Mouse (Mus musculus): ENCODE measurements around the gene Olfr390. TPM values are rescaled to one million over a fixed set of nuclear protein-coding genes. Genes with fewer than 3 reads are reported as not detected.

Olfr390 gene
- not detected in 2 replicates for polyA plus RNA-seq (2015; fragmentation: Nextera tagmentation; extraction: Ambion mirVana)

DNA sequence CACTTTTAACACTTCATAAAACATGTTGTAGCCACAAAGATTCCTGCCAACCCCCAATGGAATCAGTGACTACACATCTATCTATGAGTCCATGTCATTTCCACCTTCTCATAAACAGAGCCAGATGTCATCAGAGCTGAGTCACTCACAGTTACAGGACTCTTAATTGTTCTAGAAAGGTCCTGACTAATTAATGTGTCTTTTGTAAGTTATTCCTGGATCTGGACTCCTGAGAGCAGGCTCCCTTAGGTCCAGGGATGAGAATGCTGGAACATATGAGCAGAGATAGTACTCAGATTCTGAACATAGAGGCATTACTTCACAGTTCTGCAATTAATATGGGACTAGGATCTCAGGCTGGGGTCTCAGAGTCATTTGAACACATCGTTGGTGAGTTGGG lies at the start of gene Olfr390:
Gene Olfr390, plus strand, starts transcription at position 301 of the 400 bp plus-strand sequence.
- 78% methylated on average over 1 of the region's 1 CpGs for WGBS
- Histone ChIP-seq H3K27me3 (replicated peaks; ENCODE audit: control insufficient read depth, insufficient read depth, low read length) (no peaks in the 10 kb centered on the region), H3K9me3 (ENCODE audit: control insufficient read depth, low read length) (0 out of 2 replicates have a peak, but pooled peaks cover 2% of the 10 kb centered on the region), H3K27ac (ENCODE audit: low read length) (no peak within 1 kb of the TSS), H3K4me2 (ENCODE audit: low read length) (no peak within 1 kb of the TSS), H3K9ac (replicated peaks; ENCODE audit: low read depth, low read length) (no peak within 1 kb of the TSS), H3K36me3 (ENCODE audit: control insufficient read depth, insufficient read depth) (no peaks in the 10 kb centered on the region), H3K4me1 (replicated peaks; ENCODE audit: control insufficient read depth, insufficient read depth, low read length) (no peaks in the 10 kb centered on the region), H3K4me3 (replicated peaks; ENCODE audit: low read length) (no peak within 1 kb of the TSS)
- no peak for ATAC-seq

- no peak for ATAC-seq
- H3K4me3 ChIP-seq (replicated peaks; ENCODE audit: low read length): no peak overlapping the region
- H3K36me3 ChIP-seq (ENCODE audit: control insufficient read depth, insufficient read depth): no peaks in the 10 kb centered on the region
- H3K9ac ChIP-seq (replicated peaks; ENCODE audit: low read depth, low read length): no peak overlapping the region
- no peaks in the 10 kb centered on the region for H3K27me3 ChIP-seq (replicated peaks; ENCODE audit: control insufficient read depth, insufficient read depth, low read length)
- H3K4me2 ChIP-seq (ENCODE audit: low read length): no peak overlapping the region
- H3K27ac ChIP-seq (ENCODE audit: low read length): no peak overlapping the region
- H3K9me3 ChIP-seq (ENCODE audit: control insufficient read depth, low read length): peaks cover 3% of the 10 kb centered on the region
- no peaks in the 10 kb centered on the region for H3K4me1 ChIP-seq (replicated peaks; ENCODE audit: control insufficient read depth, insufficient read depth, low read length)
These were observed 23.6 kb upstream of the Olfr390 start for GRCm38 (mm10) chr11:73759115-73759514.

DNA sequence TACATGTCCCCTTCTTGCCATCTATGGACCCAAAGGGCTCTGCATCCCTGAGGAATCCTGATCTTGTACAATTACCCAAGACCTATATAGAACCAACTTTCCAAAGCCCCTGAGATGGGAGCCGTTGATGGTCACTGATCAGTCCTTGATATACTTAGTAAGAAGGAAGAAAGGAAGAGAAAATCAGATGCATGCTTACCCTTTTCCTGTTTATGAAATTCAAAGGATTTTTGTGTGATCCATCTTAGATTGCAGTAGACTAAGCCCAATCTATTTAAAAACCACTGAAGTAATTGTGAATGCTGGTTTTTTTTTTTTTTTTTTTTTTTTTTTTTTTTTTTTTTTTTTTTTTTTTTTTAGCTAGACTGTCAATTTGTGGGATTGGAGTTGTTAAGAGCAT lies 2.2 kb upstream of the Olfr390 start, which contains the start of gene Olfr389:
Gene Olfr389, minus strand, starts transcription at position 101 of the 400 bp plus-strand sequence.
- WGBS: 93% methylated on average over 1 of the region's 1 CpGs
- H3K4me1 ChIP-seq (replicated peaks; ENCODE audit: control insufficient read depth, insufficient read depth, low read length): no peaks in the 10 kb centered on the region
- H3K27ac ChIP-seq (ENCODE audit: low read length): no peak within 1 kb of the TSS
- H3K9ac ChIP-seq (replicated peaks; ENCODE audit: low read depth, low read length): no peak within 1 kb of the TSS
- H3K4me3 ChIP-seq (replicated peaks; ENCODE audit: low read length): no peak within 1 kb of the TSS
- H3K9me3 ChIP-seq (ENCODE audit: control insufficient read depth, low read length): 0 out of 2 replicates have a peak, but pooled peaks cover 2% of the 10 kb centered on the region
- H3K36me3 ChIP-seq (ENCODE audit: control insufficient read depth, insufficient read depth): no peaks in the 10 kb centered on the region
- H3K4me2 ChIP-seq (ENCODE audit: low read length): no peak within 1 kb of the TSS
- no peak for ATAC-seq
- H3K27me3 ChIP-seq (replicated peaks; ENCODE audit: control insufficient read depth, insufficient read depth, low read length): no peaks in the 10 kb centered on the region

GRCm38 (mm10) chr11:73802952-73803351 lies 20.2 kb downstream of the Olfr390 start, which contains the start of gene Olfr391-ps:
Olfr391-ps (minus strand) TSS chr11:73803052.
- H3K36me3 ChIP-seq (ENCODE audit: control insufficient read depth, insufficient read depth): no peaks in the 10 kb centered on the region

GRCm38 (mm10) chr11:73816949-73817348 lies 34.2 kb downstream of the Olfr390 start, which contains the start of gene Olfr392:
Olfr392 (minus strand) TSS chr11:73817049.
- Histone ChIP-seq H3K9ac (replicated peaks; ENCODE audit: low read depth, low read length) (no peak within 1 kb of the TSS), H3K4me3 (replicated peaks; ENCODE audit: low read length) (no peak within 1 kb of the TSS), H3K4me2 (ENCODE audit: low read length) (no peak within 1 kb of the TSS), H3K27me3 (replicated peaks; ENCODE audit: control insufficient read depth, insufficient read depth, low read length) (no peaks in the 10 kb centered on the region), H3K4me1 (replicated peaks; ENCODE audit: control insufficient read depth, insufficient read depth, low read length) (no peaks in the 10 kb centered on the region), H3K27ac (ENCODE audit: low read length) (no peak within 1 kb of the TSS), H3K9me3 (ENCODE audit: control insufficient read depth, low read length) (0 out of 2 replicates have a peak, but pooled peaks cover 5% of the 10 kb centered on the region), H3K36me3 (ENCODE audit: control insufficient read depth, insufficient read depth) (no peaks in the 10 kb centered on the region)
- ATAC-seq: no peak
- 96% methylated on average over 1 of the region's 1 CpGs for WGBS

More at GRCm38 (mm10) chr11:73802952-73803351, 20.2 kb downstream of the Olfr390 start, which contains the start of gene Olfr391-ps:
- no peaks in the 10 kb centered on the region for H3K27me3 ChIP-seq (replicated peaks; ENCODE audit: control insufficient read depth, insufficient read depth, low read length)
- H3K9me3 ChIP-seq (ENCODE audit: control insufficient read depth, low read length): no peaks in the 10 kb centered on the region
- H3K27ac ChIP-seq (ENCODE audit: low read length): no peak within 1 kb of the TSS
- no peak within 1 kb of the TSS for H3K4me2 ChIP-seq (ENCODE audit: low read length)
- ATAC-seq: no peak
- no peak within 1 kb of the TSS for H3K4me3 ChIP-seq (replicated peaks; ENCODE audit: low read length)
- WGBS: 27% methylated on average over 1 of the region's 1 CpGs
- H3K9ac ChIP-seq (replicated peaks; ENCODE audit: low read depth, low read length): no peak within 1 kb of the TSS
- H3K4me1 ChIP-seq (replicated peaks; ENCODE audit: control insufficient read depth, insufficient read depth, low read length): no peaks in the 10 kb centered on the region

Other genes with a start within 250 kb of the Olfr390 start
- not detected in 2 replicates for gene Olfr385, start 190.0 kb upstream of the Olfr390 start, polyA plus RNA-seq (2015; fragmentation: Nextera tagmentation; extraction: Ambion mirVana)
- gene Olfr384, start 184.4 kb upstream of the Olfr390 start, polyA plus RNA-seq (2015; fragmentation: Nextera tagmentation; extraction: Ambion mirVana): not detected in 2 replicates
- not detected in 2 replicates for gene Zfp735, start 94.2 kb upstream of the Olfr390 start, polyA plus RNA-seq (2015; fragmentation: Nextera tagmentation; extraction: Ambion mirVana)
- not detected in 2 replicates for gene Olfr389, start 2.3 kb upstream of the Olfr390 start, polyA plus RNA-seq (2015; fragmentation: Nextera tagmentation; extraction: Ambion mirVana)
- gene Olfr391-ps, start 20.1 kb downstream of the Olfr390 start, polyA plus RNA-seq (2015; fragmentation: Nextera tagmentation; extraction: Ambion mirVana): not detected in 2 replicates
- not detected in 2 replicates for gene Olfr392, start 34.1 kb downstream of the Olfr390 start, polyA plus RNA-seq (2015; fragmentation: Nextera tagmentation; extraction: Ambion mirVana)
- gene Olfr393, start 68.5 kb downstream of the Olfr390 start, polyA plus RNA-seq (2015; fragmentation: Nextera tagmentation; extraction: Ambion mirVana): not detected in 2 replicates
- gene Olfr394, start 107.8 kb downstream of the Olfr390 start, polyA plus RNA-seq (2015; fragmentation: Nextera tagmentation; extraction: Ambion mirVana): not detected in 2 replicates
- not detected in 2 replicates for gene Olfr395, start 126.3 kb downstream of the Olfr390 start, polyA plus RNA-seq (2015; fragmentation: Nextera tagmentation; extraction: Ambion mirVana)
- not detected in 2 replicates for gene Olfr23, start 153.7 kb downstream of the Olfr390 start, polyA plus RNA-seq (2015; fragmentation: Nextera tagmentation; extraction: Ambion mirVana)
- gene Olfr397, start 177.9 kb downstream of the Olfr390 start, polyA plus RNA-seq (2015; fragmentation: Nextera tagmentation; extraction: Ambion mirVana): not detected in 2 replicates
- not detected in 2 replicates for gene Olfr398, start 207.4 kb downstream of the Olfr390 start, polyA plus RNA-seq (2015; fragmentation: Nextera tagmentation; extraction: Ambion mirVana)

Measured in forebrain, embryonic 16.5 days (tissue).